Mouse (Mus musculus) left cerebral cortex, adult 2 months (tissue): ENCODE measurements around the gene Cyth1. TPM values are rescaled to one million over a fixed set of nuclear protein-coding genes. Genes with fewer than 3 reads are reported as not detected.

ENCODE experiments used
- DNase-seq, 2 experiments: peaks; one replicate each; pipeline ENCODE4 v3.0.0; 2021 to 2022; ENCODE audit warnings: low spot score in 2 of 2, mixed read lengths in 1 of 2; ENCODE audit errors: extremely low spot score in 1 of 2
- H3K27ac ChIP-seq: fragments of 200-600 bp; 2 replicates; pipeline ENCODE4 v1.8.1; 2022
- H3K4me3 ChIP-seq: fragments of 200-600 bp; 2 replicates; pipeline ENCODE4 v1.8.1; 2022
- CTCF ChIP-seq: fragments of 200-600 bp; IDR thresholded peaks from 2 replicates; pipeline ENCODE4 v1.8.1; 2022; ENCODE audit warnings: antibody characterized with exemption, mild to moderate bottlenecking, moderate library complexity
- intact Hi-C: fragments of 180-260 bp; cut with DNase I; formaldehyde crosslinking; loops from one replicate; pipeline ENCODE4 v1.15.1; 2025
- long read RNA-seq, 2 experiments: library from polyadenylated mRNA; stranded (forward); transcript quantifications; one replicate each; pipeline ENCODE4 v2.0.0; 2021; ENCODE audit warnings: borderline mapping rate in 2 of 2
- total RNA-seq, 2 experiments: library from RNA; stranded (reverse); gene quantifications; 2 replicates each; pipeline ENCODE4 v1.2.3; 2021

Cyth1 gene
- total RNA-seq: 10 to 100 TPM; 65.2 to 69.3 TPM
- long read RNA-seq, experiment 1, partial matches to known transcripts: 5 of 33 reads
- long read RNA-seq, experiment 1, other reads (novel, unspliced or antisense): 27 of 33 reads
- long read RNA-seq, experiment 2, partial matches to known transcripts: 11 of 28 reads
- long read RNA-seq, experiment 2, other reads (novel, unspliced or antisense): 17 of 28 reads

- DNase-seq: peak; percentile 98
- H3K4me3 ChIP-seq: peak within 1 kb of the TSS; percentile 60
- TF ChIP-seq CTCF: no peak
- H3K27ac ChIP-seq: peak within 1 kb of the TSS; percentile 91
- intact Hi-C loops: loop anchor here (2.0 kb wide), 1 partner anchor 42 kb away; the partner anchor contains the start of gene Usp36
Observed at GRCm38 (mm10) chr11:118248150-118249011, at the start of gene Cyth1. TSS of gene Cyth1 (minus strand) at chr11:118248592.

GRCm38 (mm10) chr11:118297967-118298366, 49.6 kb upstream of the Cyth1 start:
- intact Hi-C loops: no loop called here
- DNase-seq: no peak
- no peak; the same call in 1 of the 2 replicates for TF ChIP-seq CTCF
- no peak overlapping the region for H3K4me3 ChIP-seq
- H3K27ac ChIP-seq: no peak overlapping the region

- no peak for TF ChIP-seq CTCF
- H3K4me3 ChIP-seq: no peak overlapping the region
- DNase-seq: no peak
- intact Hi-C loops: no loop called here
- no peak overlapping the region for H3K27ac ChIP-seq
Observed at GRCm38 (mm10) chr11:118295026-118295425, 46.6 kb upstream of the Cyth1 start.

- no peak for TF ChIP-seq CTCF
- intact Hi-C loops: no loop called here
Observed at GRCm38 (mm10) chr11:118292671-118293070, 44.3 kb upstream of the Cyth1 start.

GRCm38 (mm10) chr11:118289999-118290889, 41.9 kb upstream of the Cyth1 start, which contains the start of gene Usp36:
TSS of gene Usp36 (minus strand) at chr11:118290244.
- H3K4me3 ChIP-seq: peak within 1 kb of the TSS; percentile 93
- H3K27ac ChIP-seq: peak within 1 kb of the TSS; percentile 96
- TF ChIP-seq CTCF: no peak
- intact Hi-C loops: loop anchor here (2.0 kb wide), 1 partner anchor 41 kb away; the partner anchor contains the start of gene Cyth1
- DNase-seq: peak; percentile 100

More at GRCm38 (mm10) chr11:118292671-118293070, 44.3 kb upstream of the Cyth1 start:
- no peak overlapping the region for H3K4me3 ChIP-seq
- no peak for DNase-seq
- H3K27ac ChIP-seq: no peak overlapping the region

- no peak for TF ChIP-seq CTCF
- intact Hi-C loops: no loop called here
- peak overlapping the region; percentile 96 for H3K27ac ChIP-seq
- peak overlapping the region; percentile 93 for H3K4me3 ChIP-seq
- no peak for DNase-seq
Observed at GRCm38 (mm10) chr11:118289562-118289961, 41.2 kb upstream of the Cyth1 start.

- intact Hi-C loops: no loop called here
- no peak for DNase-seq
- no peak for TF ChIP-seq CTCF
- Histone ChIP-seq H3K27ac (peak overlapping the region; percentile 96), H3K4me3 (peak overlapping the region; percentile 93)
Observed at GRCm38 (mm10) chr11:118289037-118289511, 40.7 kb upstream of the Cyth1 start.

GRCm38 (mm10) chr11:118287573-118287972, 39.2 kb upstream of the Cyth1 start:
- intact Hi-C loops: no loop called here
- DNase-seq: no peak

GRCm38 (mm10) chr11:118286434-118286833, 38.0 kb upstream of the Cyth1 start:
- TF ChIP-seq CTCF: no peak
- no peak overlapping the region for H3K27ac ChIP-seq
- intact Hi-C loops: no loop called here
- DNase-seq: no peak
- no peak overlapping the region for H3K4me3 ChIP-seq

More at GRCm38 (mm10) chr11:118287573-118287972, 39.2 kb upstream of the Cyth1 start:
- Histone ChIP-seq H3K27ac (no peak overlapping the region), H3K4me3 (no peak overlapping the region)
- no peak for TF ChIP-seq CTCF

GRCm38 (mm10) chr11:118285791-118286190, 37.4 kb upstream of the Cyth1 start:
- DNase-seq: no peak
- intact Hi-C loops: no loop called here
- TF ChIP-seq CTCF: no peak
- H3K4me3 ChIP-seq: no peak overlapping the region
- no peak overlapping the region for H3K27ac ChIP-seq

- intact Hi-C loops: no loop called here
- DNase-seq: no peak
- no peak overlapping the region for H3K27ac ChIP-seq
- TF ChIP-seq CTCF: no peak
- H3K4me3 ChIP-seq: no peak overlapping the region
Observed at GRCm38 (mm10) chr11:118280218-118280617, 31.8 kb upstream of the Cyth1 start.
